Mouse (Mus musculus) embryo, embryonic 10.5 days (tissue): ENCODE data around the gene Hdac4.

Experiments
- DNase-seq: peaks from one replicate; pipeline ENCODE4 v3.0.0-alpha.2; 2015; ENCODE audit warnings: low spot score

Hdac4 gene

DNA sequence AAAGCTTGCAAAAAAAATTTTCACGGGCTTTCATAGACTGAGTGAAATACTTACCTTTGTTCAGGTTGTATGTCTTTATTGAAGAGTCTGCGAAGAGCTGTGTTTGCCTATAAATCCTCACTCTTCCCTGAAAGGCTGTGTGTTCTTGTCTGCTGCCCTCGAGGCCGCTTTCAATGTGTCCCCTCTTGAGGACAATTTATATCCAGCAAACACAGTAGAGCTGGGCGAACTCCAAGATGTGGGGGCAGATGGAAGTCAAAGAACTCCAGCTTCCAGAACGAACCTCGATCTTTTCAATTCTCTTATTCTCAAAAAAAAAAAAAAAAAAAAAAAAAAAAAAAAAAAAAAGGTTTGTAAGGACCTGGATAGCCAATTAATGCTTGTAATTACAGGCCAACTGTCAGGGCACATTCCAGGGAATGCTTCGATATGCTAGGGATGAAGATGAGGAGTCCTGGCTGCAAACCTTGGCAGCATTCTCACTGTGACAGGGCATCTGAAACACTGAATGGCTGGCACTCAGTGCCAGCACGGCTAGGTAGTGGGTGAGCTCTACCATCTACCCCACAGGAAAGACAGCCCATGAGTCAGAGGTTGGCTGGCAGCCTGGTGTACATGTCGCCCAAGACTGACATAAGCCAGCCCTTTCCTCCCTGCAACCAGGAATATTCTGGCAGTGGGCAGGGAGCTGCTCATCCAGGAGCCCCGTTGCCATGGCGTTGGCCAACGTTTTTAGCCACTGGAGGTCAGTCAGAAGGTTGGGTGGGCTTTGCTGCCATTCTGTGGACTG, at the start of gene Hdac4:
Gene Hdac4 (minus strand): TSS at position 340 of the 790 bp plus-strand sequence.
- peak; percentile 12 for DNase-seq

- no peak for DNase-seq
Observed at GRCm38 (mm10) chr1:92243549-92243948, 48.0 kb upstream of the Hdac4 start.

GRCm38 (mm10) chr1:92240072-92240471, 44.6 kb upstream of the Hdac4 start:
- no peak for DNase-seq

GRCm38 (mm10) chr1:92235600-92235999, 40.1 kb upstream of the Hdac4 start:
- DNase-seq, result no peak

- DNase-seq, result no peak
Observed at GRCm38 (mm10) chr1:92225297-92225696, 29.8 kb upstream of the Hdac4 start.

DNA sequence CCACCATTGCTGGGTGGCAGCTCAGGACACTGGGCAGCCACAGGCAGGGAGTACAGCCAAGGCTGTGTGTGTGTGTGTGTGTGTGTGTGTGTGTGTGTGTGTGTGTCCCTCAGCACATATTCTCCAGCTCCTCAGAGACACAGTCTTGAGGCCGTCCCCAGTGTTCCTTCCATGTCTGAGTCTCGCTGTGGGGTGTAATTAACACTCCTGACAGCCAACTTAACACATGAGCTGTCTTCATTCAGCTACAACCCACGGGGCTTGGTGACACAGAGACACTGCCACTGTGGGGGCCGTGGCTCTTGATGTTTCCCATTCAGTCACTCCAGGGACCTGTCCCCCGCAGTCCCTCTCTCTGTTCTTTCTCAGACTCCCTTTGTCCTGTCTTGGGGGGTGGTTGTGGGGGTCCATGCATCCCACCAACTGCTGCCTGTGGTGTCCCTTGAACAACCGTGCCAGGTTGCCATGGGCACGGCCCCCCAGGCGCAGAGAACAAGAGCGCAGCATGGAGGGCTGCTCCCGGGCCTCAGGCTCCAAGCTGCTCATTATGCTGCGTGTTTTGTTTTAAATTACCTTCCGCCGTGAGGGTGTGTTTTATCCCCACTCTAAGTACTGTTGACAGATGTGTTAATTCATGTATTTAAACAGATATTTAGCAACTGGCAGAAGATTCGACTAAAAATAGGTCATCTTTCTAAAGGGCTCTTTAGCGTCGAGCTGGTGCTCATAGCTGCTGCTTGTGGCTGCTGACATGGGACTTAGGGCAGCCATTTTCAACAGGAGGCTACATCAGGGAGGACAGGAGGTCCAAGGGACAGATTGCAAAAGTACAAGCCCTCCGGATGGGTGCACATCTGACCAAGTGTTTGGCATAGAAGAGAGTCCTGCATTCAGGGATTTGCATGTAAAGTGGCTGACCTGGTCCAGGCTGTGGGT, 28.7 kb upstream of the Hdac4 start:
- peak; percentile 31 for DNase-seq

DNA sequence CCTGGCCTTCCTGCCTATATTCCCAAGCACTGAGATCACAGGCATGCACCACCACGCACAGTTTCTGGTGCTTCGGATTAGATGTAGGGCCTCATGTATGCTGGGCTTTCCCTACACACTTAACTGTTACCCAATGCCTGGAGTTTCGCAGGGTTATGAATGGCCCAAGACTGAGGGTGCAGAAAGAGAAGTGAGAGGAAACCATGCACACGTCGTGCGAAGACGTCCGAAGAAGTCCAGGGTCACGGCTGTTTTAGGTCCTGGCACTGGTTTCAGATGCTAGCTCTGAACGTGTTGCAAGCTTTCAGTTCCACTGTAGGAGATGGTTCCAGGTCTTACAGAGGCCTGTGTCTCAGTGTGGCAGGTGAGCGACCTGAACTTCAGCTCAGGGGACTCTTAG, 21.2 kb upstream of the Hdac4 start:
- no peak for DNase-seq

GRCm38 (mm10) chr1:92215996-92216630, 20.6 kb upstream of the Hdac4 start:
- DNase-seq, result peak; percentile 11

- DNase-seq, result peak; percentile 9
Observed at GRCm38 (mm10) chr1:92215131-92215638, 19.7 kb upstream of the Hdac4 start.

DNA sequence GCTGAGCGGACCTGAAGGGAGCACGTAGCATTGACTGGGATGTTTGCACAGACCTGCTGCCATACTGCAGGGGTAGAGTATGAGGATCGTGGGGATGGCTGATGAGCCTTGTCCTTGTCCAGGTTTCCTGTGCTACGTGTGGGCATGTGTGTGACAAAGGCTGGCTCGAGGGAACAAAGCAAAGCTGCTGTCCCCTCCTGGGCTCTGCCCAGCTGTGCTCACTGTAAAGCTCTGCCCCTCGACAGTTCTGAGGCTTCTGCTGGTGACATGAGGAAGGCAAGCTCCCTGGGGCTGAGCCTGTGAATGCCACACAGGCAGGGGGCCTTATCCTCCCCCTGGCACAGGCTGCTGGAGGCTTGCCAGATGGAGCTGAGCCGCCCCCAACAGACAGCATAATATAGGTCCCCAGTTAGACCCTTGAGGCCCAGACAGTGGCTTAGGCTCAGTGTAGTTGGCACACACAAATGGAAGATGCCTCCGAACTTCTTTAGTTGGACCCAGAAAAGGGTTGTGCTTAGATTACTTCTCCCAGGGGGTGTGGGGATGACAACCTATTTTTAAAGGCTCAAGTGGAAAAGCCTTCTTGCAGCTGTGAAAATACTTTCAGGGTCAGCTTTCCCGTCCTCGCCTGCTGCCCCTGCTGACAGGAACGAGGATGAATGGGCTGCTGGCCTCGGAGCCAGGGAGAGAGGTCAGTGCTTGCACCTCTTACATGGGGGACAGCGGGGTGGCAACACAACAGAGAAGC, 16.7 kb upstream of the Hdac4 start:
- peak; percentile 73 for DNase-seq

DNA sequence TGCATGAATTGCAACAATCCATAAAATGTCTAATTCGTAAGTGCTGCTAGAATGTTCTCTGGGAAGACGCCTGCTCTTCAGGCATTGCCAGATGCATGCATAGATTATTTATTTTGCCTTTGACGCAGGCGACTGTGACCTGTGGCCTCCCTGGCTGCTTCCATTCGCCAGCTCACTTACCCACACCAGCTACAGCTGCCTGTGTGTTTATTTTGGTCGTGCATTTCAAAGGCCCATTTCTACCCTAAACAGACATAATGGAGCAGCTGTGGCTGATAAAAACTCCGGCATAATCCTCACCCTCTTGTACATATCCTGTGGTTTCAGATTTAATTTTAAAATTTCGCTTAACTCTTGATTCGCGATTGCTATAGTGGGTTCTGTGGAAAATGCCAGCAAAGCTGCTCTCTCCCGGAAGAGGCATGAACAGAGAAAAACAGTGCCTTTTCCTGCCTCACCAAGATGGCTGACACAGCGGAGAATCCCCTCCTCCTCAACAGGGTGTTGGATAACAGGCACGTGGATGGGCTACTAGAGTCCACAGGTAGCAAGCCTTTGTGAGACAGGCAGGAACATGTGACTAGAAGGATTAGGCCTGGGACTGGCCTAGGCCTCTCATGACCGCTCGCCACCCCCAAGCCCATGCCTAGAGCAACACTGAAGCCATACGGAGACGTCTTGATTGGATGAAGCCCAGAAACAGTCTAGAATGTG, 7.3 kb upstream of the Hdac4 start:
- peak; percentile 13 for DNase-seq

DNA sequence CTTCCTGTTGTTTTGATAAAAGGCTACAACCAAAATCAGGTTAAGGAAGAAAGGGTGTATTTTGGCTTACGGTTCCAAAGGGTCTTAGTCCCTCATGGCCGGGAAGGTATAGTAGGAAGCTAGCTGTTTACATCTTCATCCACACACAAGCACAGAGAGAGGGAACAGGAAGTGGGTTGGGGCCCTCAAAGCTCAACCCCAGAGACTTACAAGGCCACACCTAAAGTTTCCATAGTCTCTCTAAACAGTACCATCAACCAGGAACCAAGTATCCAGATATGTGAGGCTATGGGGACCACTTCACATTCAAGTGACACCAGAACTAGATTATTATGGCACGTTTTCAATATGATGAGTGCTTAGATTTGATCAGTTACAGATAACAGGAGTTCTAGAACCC, 5.0 kb downstream of the Hdac4 start:
- DNase-seq, result no peak

- no peak for DNase-seq
Observed at GRCm38 (mm10) chr1:92187137-92187536, 8.4 kb downstream of the Hdac4 start.

- no peak for DNase-seq
Observed at GRCm38 (mm10) chr1:92184600-92184999, 10.9 kb downstream of the Hdac4 start.

DNA sequence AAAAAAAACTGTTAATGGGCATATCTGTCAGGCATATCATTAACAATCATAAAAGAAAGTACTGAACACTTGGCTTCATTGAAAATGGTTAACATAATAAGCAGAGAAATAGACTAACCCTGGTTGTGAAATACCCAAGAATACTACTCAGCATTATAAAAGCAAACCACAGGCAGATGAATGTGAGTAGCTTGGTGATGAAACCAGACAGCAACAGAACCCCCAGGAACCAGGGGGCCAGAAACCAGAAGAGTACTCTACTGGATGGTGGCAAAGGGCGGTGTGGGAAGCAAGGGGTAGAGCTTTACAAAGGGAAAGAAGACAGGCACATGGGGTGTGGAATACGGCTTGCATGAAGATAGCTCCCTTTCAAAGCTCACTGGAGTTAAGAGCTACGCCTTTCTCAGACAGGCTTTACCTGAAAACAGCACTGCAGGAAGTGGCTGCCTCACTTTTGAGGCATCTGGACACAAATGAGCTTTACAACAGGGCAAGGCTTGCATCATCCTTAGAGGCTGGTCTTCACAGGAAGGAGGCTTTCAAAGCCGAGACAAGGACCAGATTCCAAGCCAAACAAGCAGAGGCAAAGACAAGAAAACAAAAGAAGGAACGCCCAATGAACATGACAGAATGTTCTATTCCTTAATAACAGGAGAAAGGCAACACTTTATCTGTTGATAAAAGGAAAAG, 12.3 kb downstream of the Hdac4 start:
- DNase-seq, result no peak

GRCm38 (mm10) chr1:92181970-92182369, 13.5 kb downstream of the Hdac4 start:
- no peak for DNase-seq

DNA sequence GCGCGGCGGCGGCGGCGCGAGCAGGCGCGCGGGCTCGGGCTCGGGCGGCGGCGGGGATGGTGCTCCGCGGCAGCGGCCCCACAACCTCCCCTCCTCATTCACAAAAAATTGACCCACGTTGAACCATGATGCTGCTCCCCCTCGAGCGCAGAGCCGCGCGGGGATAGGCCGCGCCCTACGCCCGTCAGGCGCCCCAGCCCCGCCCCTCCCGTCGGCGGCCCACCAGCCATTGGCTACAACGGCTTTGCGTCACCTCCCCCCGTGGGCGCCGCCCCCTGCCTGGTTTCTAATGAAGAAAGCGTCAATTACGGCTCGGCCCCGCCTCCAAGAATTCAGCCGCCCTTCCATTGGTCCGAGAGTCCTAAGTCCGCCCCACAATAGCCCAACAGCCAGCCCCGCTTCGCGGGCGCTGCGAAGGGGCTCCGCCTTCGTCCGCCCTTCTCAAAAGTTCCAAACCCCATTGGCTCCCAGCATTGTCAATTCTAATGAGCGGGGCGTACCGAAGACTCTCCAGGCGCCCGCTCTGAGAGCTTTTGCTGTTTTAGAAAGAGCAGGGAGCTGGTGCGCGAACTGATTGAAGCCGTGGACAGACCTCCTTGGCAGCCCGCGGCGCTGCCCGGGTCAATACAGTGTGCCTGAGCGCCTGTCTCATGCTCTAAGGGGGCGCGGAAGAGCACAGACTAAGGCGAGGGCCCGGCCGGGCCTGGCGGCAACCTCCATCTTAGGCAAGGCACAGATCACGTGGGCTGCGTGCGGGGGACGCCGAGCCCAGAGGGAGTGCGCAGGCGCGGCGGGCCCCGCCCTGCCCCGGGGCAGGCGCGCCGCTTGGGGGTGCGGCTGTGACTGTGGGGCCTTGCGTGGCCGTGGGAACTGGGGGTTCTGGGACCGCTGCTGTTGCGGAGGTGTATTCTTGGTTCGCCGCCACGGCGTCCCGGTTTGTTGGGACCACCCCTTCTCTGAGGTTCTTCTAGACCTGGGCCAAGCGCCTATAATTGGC, 15.1 kb downstream of the Hdac4 start:
- DNase-seq, result peak; percentile 100

DNA sequence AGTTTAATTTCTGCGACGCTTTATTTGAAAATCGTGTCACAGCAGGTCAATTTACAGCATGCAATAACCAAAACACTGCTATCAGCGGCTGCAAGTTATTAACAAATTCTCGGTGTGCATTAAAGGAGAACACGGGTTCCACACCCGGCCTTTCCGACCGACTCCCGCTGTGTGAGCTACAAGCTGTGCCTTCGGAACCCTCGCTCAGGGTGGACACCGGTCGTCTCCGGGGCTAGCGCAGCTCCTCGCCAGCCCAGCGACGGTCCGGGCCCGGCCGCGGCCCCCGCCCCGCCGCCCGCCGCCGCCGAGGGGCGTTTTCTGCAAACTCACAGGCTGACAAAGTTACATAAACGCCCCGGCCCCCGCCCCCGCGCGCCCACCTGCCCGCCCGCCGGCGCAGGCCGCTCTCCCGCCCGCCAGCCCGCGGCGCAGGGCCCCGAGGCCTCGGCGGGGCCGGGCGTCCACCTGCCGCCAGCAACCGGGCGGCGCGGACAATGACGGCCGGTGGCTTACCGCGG, 16.0 kb downstream of the Hdac4 start:
- DNase-seq, result peak; percentile 58

DNA sequence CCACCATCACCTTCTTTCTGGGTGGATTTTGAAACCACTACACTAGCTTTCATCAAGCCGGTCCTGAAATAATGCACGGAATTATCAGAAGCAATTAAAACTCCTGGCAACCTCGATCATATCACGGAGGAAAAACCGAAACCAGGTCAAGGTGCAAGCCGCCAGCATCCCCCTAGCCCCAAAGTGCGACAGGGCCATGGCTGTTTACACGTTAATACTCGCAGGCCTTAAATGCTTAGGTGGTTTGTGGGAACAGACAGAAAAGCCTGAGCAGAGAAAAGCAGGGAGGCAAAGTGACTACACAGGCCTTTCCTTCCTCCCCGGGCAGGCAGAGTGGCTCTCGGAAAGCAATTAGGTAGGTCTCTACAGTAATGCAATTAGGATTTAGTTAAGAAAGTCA, 16.4 kb downstream of the Hdac4 start:
- no peak for DNase-seq
